Mouse (Mus musculus) ES-E14 (cell line): ENCODE data around the gene Olfr1135. TPM values are rescaled to one million over a fixed set of nuclear protein-coding genes. Genes with fewer than 3 reads are reported as not detected.

Experiments used
- DNase-seq: peaks from one replicate; pipeline ENCODE4 v3.0.0-alpha.2; 2013; ENCODE audit warnings: low read depth, low spot score
- H3K27ac ChIP-seq: 2 replicates; pipeline ENCODE4 v1.5.1; 2012; ENCODE audit warnings: low read depth, mild to moderate bottlenecking, low read length, moderate library complexity, mixed read lengths; ENCODE audit not compliant: poor library complexity, insufficient read depth, severe bottlenecking
- H3K36me3 ChIP-seq: 2 replicates; pipeline ENCODE4 v1.6.1; 2012; ENCODE audit warnings: mild to moderate bottlenecking, low read length, moderate library complexity, mixed read lengths; ENCODE audit not compliant: control insufficient read depth, poor library complexity, insufficient read depth, severe bottlenecking
- H3K4me1 ChIP-seq, 2 experiments: fragments of 150-350 bp in 1 of 2; sonication (generic) in 1 of 2; 2 replicates each; pipeline ENCODE4 v1.6.1; 2012; ENCODE audit warnings: low read length in 2 of 2, mild to moderate bottlenecking in 1 of 2, mixed read lengths in 1 of 2; ENCODE audit not compliant: control insufficient read depth in 2 of 2, insufficient read depth in 2 of 2, poor library complexity in 1 of 2
- H3K4me3 ChIP-seq, 2 experiments: fragments of 150-350 bp in 1 of 2; sonication (generic) in 1 of 2; 2 replicates each; pipeline ENCODE4 v1.5.1; 2012; ENCODE audit warnings: low read length in 2 of 2, low read depth in 1 of 2, mild to moderate bottlenecking in 1 of 2, mixed read lengths in 1 of 2; ENCODE audit not compliant: insufficient read depth in 1 of 2, poor library complexity in 1 of 2, severe bottlenecking in 1 of 2
- H3K9ac ChIP-seq: 2 replicates; pipeline ENCODE4 v1.6.1; 2012; ENCODE audit warnings: low read depth, mild to moderate bottlenecking, low read length, mixed read lengths; ENCODE audit not compliant: poor library complexity, insufficient read depth, severe bottlenecking
- H3K9me3 ChIP-seq: fragments of 150-350 bp; sonication (generic); 2 replicates; pipeline ENCODE4 v1.6.1; 2012; ENCODE audit warnings: low read depth, mild to moderate bottlenecking, low read length; ENCODE audit not compliant: control insufficient read depth, insufficient read depth
- CHD2 ChIP-seq: IDR thresholded peaks from 2 replicates; pipeline ENCODE4 v1.6.1; 2014; ENCODE audit warnings: mild to moderate bottlenecking, low read depth, low read length, inconsistent platforms
- HCFC1 ChIP-seq: IDR thresholded peaks from 2 replicates; pipeline ENCODE4 v1.6.1; 2012; ENCODE audit warnings: low read length, inconsistent platforms, borderline replicate concordance; ENCODE audit not compliant: insufficient read depth
- MAFK ChIP-seq: IDR thresholded peaks from 2 replicates; pipeline ENCODE4 v1.6.1; 2014; ENCODE audit warnings: mild to moderate bottlenecking, low read depth, low read length, inconsistent platforms; ENCODE audit not compliant: insufficient read depth
- ZC3H11A ChIP-seq: IDR thresholded peaks from 2 replicates; pipeline ENCODE4 v1.6.1; 2012; ENCODE audit warnings: low read depth, mild to moderate bottlenecking, inconsistent platforms, low read length, borderline replicate concordance
- ZNF384 ChIP-seq: IDR thresholded peaks from 2 replicates; pipeline ENCODE4 v1.6.1; 2012; ENCODE audit warnings: low read depth, low read length, inconsistent platforms
- in situ Hi-C, 2 experiments: fragments of 600-800 bp; cut with MboI; formaldehyde crosslinking; loops; one replicate each; pipeline ENCODE4 v1.15.1; 2025; ENCODE audit warnings: low sequenced_read_pairs in 2 of 2, inconsistent platforms in 1 of 2; ENCODE audit not compliant: unreplicated experiment in 2 of 2
- total RNA-seq: library from RNA; depleted of rRNA; stranded (reverse); fragments of 300-350 nt; gene quantifications from 2 replicates; pipeline ENCODE4 v1.2.3, GENCODE M21; 2012; rRNA removed

Olfr1135 gene
- total RNA-seq, result not detected in 2 replicates

DNA sequence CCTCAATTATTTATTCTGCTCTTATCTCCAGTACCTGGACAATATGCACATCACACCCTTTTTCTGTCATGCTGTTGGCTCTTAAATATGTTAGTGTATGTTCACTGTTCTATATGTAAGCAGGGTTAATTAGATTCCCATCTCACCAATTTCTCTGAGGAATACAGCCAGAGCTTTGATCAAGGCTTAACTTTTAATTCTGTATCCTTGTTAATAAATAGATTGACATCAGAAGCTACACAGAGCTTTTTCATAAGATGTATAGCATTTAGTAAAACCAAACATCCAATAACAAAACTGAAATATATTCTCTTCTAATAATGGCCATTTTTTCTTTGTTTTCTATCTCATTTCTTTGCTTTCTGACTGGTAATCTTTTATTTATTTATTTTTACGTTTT is at the start of gene Olfr1135:
Gene Olfr1135, minus strand, starts transcription at position 101 of the 400 bp plus-strand sequence.
- Histone ChIP-seq H3K9ac (no peak within 1 kb of the TSS), H3K4me1 (no peaks in the 10 kb centered on the region), H3K9me3 (no peaks in the 10 kb centered on the region), H3K36me3 (no peaks in the 10 kb centered on the region), H3K27ac (no peak within 1 kb of the TSS), H3K4me3 (no peak within 1 kb of the TSS)
- in situ Hi-C loops, result no loop called here
- DNase-seq, result no peak
- TF ChIP-seq MAFK (no peak), ZC3H11A (no peak), ZNF384 (no peak), HCFC1 (no peak), CHD2 (no peak)

DNA sequence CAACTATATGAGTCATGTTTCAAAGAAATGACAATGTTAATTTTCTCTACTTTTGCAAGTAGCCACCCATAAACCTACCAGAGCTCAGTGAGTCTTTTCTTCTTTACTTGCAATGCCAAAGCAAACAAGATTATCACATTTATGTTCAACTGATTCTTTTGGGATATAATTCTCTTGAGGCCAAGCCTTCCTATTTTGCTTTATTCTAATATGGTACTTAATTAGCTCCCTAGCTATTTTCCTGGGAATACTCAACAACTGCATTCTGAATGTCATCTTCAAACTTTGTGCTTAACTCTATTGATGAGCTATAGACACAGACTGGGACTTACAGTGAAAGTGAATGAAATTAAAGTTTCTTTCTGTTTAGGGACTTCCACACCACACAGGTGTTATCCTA is 39.6 kb upstream of the Olfr1135 start, which contains the start of gene Olfr1137:
Gene Olfr1137, minus strand, starts transcription at position 101 of the 400 bp plus-strand sequence.
- no peak within 1 kb of the TSS for H3K4me3 ChIP-seq
- no peaks in the 10 kb centered on the region for H3K36me3 ChIP-seq
- in situ Hi-C loops, result no loop called here
- H3K27ac ChIP-seq, result no peak within 1 kb of the TSS
- TF ChIP-seq ZNF384 (no peak), ZC3H11A (no peak), HCFC1 (no peak), MAFK (no peak), CHD2 (no peak)
- no peak for DNase-seq
- H3K9me3 ChIP-seq, result no peaks in the 10 kb centered on the region
- H3K4me1 ChIP-seq, result no peaks in the 10 kb centered on the region
- H3K9ac ChIP-seq, result no peak within 1 kb of the TSS

DNA sequence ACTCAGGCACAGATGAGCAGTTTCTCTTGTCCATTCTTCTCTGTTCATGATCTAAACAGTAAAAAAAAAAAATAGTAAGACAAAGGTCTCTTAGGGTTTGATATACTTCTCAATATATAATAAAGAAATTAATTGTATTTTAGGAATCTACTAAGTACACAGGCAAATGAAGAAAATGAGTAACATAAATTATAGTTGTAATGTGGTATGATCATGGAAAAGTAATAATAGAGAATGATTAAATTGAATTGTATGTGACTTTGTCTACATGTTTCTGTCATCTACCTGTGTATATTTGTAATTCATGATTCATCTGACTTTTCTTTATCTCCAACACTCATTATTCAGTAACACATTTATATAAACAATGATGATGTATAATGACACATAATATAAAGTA is 20.4 kb upstream of the Olfr1135 start, which contains the start of gene Olfr1136:
Gene Olfr1136, minus strand, starts transcription at position 101 of the 400 bp plus-strand sequence.
- no peak within 1 kb of the TSS for H3K9ac ChIP-seq
- no peak within 1 kb of the TSS for H3K27ac ChIP-seq
- DNase-seq, result no peak
- no peaks in the 10 kb centered on the region for H3K9me3 ChIP-seq
- in situ Hi-C loops, result no loop called here
- H3K4me3 ChIP-seq, result no peak within 1 kb of the TSS
- no peaks in the 10 kb centered on the region for H3K4me1 ChIP-seq
- H3K36me3 ChIP-seq, result no peaks in the 10 kb centered on the region
- no peak for TF ChIP-seq ZC3H11A
- TF ChIP-seq HCFC1, result no peak
- no peak for TF ChIP-seq CHD2
- no peak for TF ChIP-seq MAFK
- TF ChIP-seq ZNF384, result no peak

GRCm38 (mm10) chr2:87658360-87658759 is 15.1 kb downstream of the Olfr1135 start, which contains the start of gene Olfr1134:
Olfr1134 (minus strand) TSS chr2:87658460.
- TF ChIP-seq CHD2 (no peak), MAFK (no peak), HCFC1 (no peak), ZNF384 (no peak), ZC3H11A (no peak)
- in situ Hi-C loops, result no loop called here
- DNase-seq, result no peak
- no peaks in the 10 kb centered on the region for H3K9me3 ChIP-seq
- no peak within 1 kb of the TSS for H3K9ac ChIP-seq
- H3K36me3 ChIP-seq, result no peaks in the 10 kb centered on the region
- H3K27ac ChIP-seq, result no peak within 1 kb of the TSS
- H3K4me3 ChIP-seq, result no peak within 1 kb of the TSS
- H3K4me1 ChIP-seq, result no peaks in the 10 kb centered on the region

DNA sequence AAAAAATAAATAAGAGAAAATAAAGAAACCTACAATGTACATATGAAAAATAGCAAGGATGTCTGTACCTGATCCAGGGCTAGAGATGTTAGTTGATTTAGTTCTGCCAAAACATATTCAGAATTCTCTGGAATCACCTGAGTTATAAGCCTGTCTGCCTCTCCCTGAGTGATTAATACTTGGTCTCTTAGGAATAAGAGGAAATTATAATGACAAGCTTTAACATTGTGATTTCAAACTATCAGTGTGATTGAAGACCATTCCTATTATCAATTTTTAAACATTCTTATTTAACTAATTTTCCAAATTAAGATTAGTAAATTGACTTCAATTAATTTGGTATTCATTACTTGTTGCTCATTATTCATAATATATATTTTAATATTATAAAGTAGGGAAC is 26.2 kb downstream of the Olfr1135 start, which contains the start of gene Olfr1133:
Gene Olfr1133, minus strand, starts transcription at position 101 of the 400 bp plus-strand sequence.
- Histone ChIP-seq H3K36me3 (no peaks in the 10 kb centered on the region), H3K9ac (no peak within 1 kb of the TSS), H3K4me3 (no peak within 1 kb of the TSS), H3K9me3 (no peaks in the 10 kb centered on the region), H3K4me1 (no peaks in the 10 kb centered on the region), H3K27ac (no peak within 1 kb of the TSS)
- no peak for DNase-seq
- TF ChIP-seq HCFC1 (no peak), CHD2 (no peak), ZNF384 (no peak), MAFK (no peak), ZC3H11A (no peak)
- in situ Hi-C loops, result no loop called here
